Mouse (Mus musculus): ENCODE measurements around the gene Kdm1a.
A peak's percentile ranks its signal among the peaks of the same experiment; 100 is the strongest.

Gene Kdm1a

GRCm38 (mm10) chr4:136526412-136526811 lies 76.1 kb downstream of the Kdm1a start:
- DNase-seq (ENCODE audit: low spot score in 2 of 2) = peak; percentile 61 to 77

GRCm38 (mm10) chr4:136524309-136524708 lies 78.2 kb downstream of the Kdm1a start:
- DNase-seq (ENCODE audit: low spot score in 2 of 2) = no peak

GRCm38 (mm10) chr4:136521898-136522297 lies 80.6 kb downstream of the Kdm1a start:
- DNase-seq (ENCODE audit: low spot score in 2 of 2) = no peak

- no peak for DNase-seq (ENCODE audit: low spot score in 2 of 2)
These were observed 82.7 kb downstream of the Kdm1a start for GRCm38 (mm10) chr4:136519866-136520265.

GRCm38 (mm10) chr4:136518576-136518975 lies 83.9 kb downstream of the Kdm1a start:
- no peak for DNase-seq (ENCODE audit: low spot score in 2 of 2)

- DNase-seq (ENCODE audit: low spot score in 2 of 2) = no peak
These were observed 84.4 kb downstream of the Kdm1a start for GRCm38 (mm10) chr4:136518141-136518540.

GRCm38 (mm10) chr4:136512905-136513304 lies 89.6 kb downstream of the Kdm1a start:
- DNase-seq (ENCODE audit: low spot score in 2 of 2) = no peak

- DNase-seq (ENCODE audit: low spot score in 2 of 2) = no peak
These were observed 90.8 kb downstream of the Kdm1a start for GRCm38 (mm10) chr4:136511708-136512107.

GRCm38 (mm10) chr4:136509857-136510256 lies 92.7 kb downstream of the Kdm1a start:
- DNase-seq (ENCODE audit: low spot score in 2 of 2) = no peak

- no peak for DNase-seq (ENCODE audit: low spot score in 2 of 2)
These were observed 96.9 kb downstream of the Kdm1a start for GRCm38 (mm10) chr4:136505426-136506215.
